Mouse (Mus musculus) hindbrain, postnatal 0 days (tissue): ENCODE measurements at regions not wholly inside any gene's neighbourhood (a gene's known extent, or its start where the extent isn't known, plus 50 kb on each side); places are given as distances from the start of the nearest gene placed in this dataset.

Experiments used
- ATAC-seq: fragments of 200-750 bp; cut with Nextera tagmentation; 2 replicates; pipeline ENCODE4 v1.8.0; 2017; ENCODE audit warnings: mild to moderate bottlenecking, moderate TSS enrichment, moderate library complexity
- DNase-seq: peaks from one replicate; pipeline ENCODE4 v3.0.0-alpha.2; 2015; ENCODE audit warnings: low spot score
- H3K27ac ChIP-seq: fragments of 300-500 bp; sonication (generic); 2 replicates; pipeline ENCODE4 v1.5.1; 2014; ENCODE audit warnings: mild to moderate bottlenecking
- H3K27me3 ChIP-seq: fragments of 300-500 bp; sonication (generic); 2 replicates; pipeline ENCODE4 v1.6.1; 2014; ENCODE audit warnings: low read length, mixed read lengths; ENCODE audit not compliant: insufficient read depth
- H3K36me3 ChIP-seq: fragments of 300-500 bp; sonication (generic); 2 replicates; pipeline ENCODE4 v1.6.1; 2014; ENCODE audit warnings: low read length, mixed read lengths; ENCODE audit not compliant: insufficient read depth
- H3K4me1 ChIP-seq: fragments of 300-500 bp; sonication (generic); 2 replicates; pipeline ENCODE4 v1.6.1; 2014; ENCODE audit warnings: antibody characterized with exemption, low read length, mixed read lengths; ENCODE audit not compliant: insufficient read depth
- H3K4me2 ChIP-seq: fragments of 300-500 bp; sonication (generic); 2 replicates; pipeline ENCODE4 v1.6.1; 2014; ENCODE audit warnings: low read depth, mild to moderate bottlenecking, low read length, moderate library complexity, mixed read lengths
- H3K4me3 ChIP-seq: fragments of 300-500 bp; sonication (generic); 2 replicates; pipeline ENCODE4 v1.5.1; 2014; ENCODE audit warnings: low read length
- H3K9ac ChIP-seq: fragments of 300-500 bp; sonication (generic); replicated peaks from 2 replicates; pipeline ENCODE4 v1.6.1; 2014; ENCODE audit warnings: mild to moderate bottlenecking, low read length, moderate library complexity, mixed read lengths
- H3K9me3 ChIP-seq: fragments of 300-500 bp; sonication (generic); 2 replicates; pipeline ENCODE4 v1.6.1; 2016; ENCODE audit warnings: low read length, mixed read lengths
- CTCF ChIP-seq: IDR thresholded peaks from 2 replicates; pipeline ENCODE4 v1.5.1; 2016; ENCODE audit warnings: antibody characterized with exemption, control low read depth, low read depth
- WGBS: fragments of 180-500 bp; shearing (Covaris S2); extraction: QIAGEN DNeasy Blood & Tissue Kit; methylation state at CpG from one replicate; pipeline ENCODE4 v1.1.7; 2014; 5-methylcytosine and 5-hydroxymethylcytosine counted together

DNA sequence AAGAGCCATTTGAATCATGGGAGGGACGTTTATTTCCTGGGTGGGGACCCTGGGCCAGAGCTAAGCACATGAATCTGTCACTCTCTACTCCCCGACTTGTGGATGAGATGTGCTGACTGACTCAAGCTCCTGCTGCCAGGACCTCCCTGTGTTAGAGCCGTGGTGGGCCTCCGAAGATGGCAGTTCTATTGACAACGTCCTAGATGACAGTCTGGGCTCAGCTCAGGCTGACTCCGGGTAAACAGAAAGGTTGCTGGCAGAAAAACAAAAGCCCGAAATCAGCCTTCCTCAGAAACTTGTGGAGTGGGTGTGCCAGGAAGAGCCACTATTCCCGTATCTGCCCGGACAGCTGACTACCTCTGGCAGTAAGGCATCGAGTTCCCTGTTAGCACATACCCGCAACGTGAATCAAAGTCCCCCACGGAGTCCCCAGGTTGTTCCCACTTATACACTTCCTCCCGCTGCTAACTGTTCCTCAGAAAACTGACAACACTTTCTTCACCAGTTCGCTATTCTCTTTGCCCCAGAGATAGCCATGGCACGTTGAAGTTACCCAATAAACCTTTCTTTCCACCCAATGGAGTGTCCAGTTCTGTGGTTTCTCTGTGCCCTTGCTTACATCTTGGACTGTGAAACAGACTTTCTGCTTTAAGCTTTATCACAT is 76.6 kb upstream of the Haao start:
- 53% methylated on average over 16 of the region's 16 CpGs for WGBS
- TF ChIP-seq CTCF: no peak
- Histone ChIP-seq H3K36me3 (no peaks in the 10 kb centered on the region), H3K9ac (no peak overlapping the region), H3K4me2 (no peak overlapping the region), H3K27ac (no peak overlapping the region), H3K4me1 (no peaks in the 10 kb centered on the region), H3K27me3 (no peaks in the 10 kb centered on the region), H3K9me3 (no peaks in the 10 kb centered on the region), H3K4me3 (no peak overlapping the region)
- ATAC-seq (no peak), DNase-seq (no peak)

- TF ChIP-seq CTCF: no peak
- H3K4me1 ChIP-seq: 0 out of 2 replicates have a peak, but pooled peaks cover 7% of the 10 kb centered on the region
- ATAC-seq (no peak), DNase-seq (no peak)
- WGBS: 77% methylated on average over 8 of the region's 8 CpGs
- H3K9me3 ChIP-seq: no peaks in the 10 kb centered on the region
- no peak overlapping the region for H3K9ac ChIP-seq
- no peak overlapping the region for H3K4me3 ChIP-seq
- H3K27ac ChIP-seq: no peak overlapping the region
- H3K27me3 ChIP-seq: no peaks in the 10 kb centered on the region
- no peaks in the 10 kb centered on the region for H3K36me3 ChIP-seq
- no peak overlapping the region for H3K4me2 ChIP-seq
Observed at GRCm38 (mm10) chr17:83920894-83921293, 73.1 kb upstream of the Haao start.

DNA sequence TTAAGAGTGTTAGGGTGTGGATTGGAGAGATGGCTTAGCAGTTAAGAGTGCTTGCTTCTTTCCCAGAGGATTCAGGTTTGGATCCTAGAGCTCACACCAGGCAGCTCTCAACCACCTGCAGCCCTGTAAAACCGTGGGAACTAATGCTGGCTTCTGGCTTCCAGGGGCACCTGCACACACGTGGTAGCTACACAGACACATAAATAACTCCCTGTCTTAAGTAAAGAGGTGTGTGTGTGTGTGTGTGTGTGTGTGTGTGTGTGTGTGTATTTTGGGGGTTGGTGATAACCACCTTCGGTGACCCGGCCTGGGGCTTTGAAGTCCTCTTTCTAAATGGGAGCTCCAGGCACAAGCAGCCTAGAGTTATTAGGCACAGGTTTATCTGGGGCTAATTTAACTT is 72.5 kb upstream of the Haao start:
- no peak overlapping the region for H3K4me2 ChIP-seq
- no peaks in the 10 kb centered on the region for H3K36me3 ChIP-seq
- DNase-seq (no peak), ATAC-seq (no peak)
- H3K4me3 ChIP-seq: no peak overlapping the region
- H3K9me3 ChIP-seq: no peaks in the 10 kb centered on the region
- no peak for TF ChIP-seq CTCF
- WGBS: 73% methylated on average over 4 of the region's 4 CpGs
- H3K4me1 ChIP-seq: 0 out of 2 replicates have a peak, but pooled peaks cover 7% of the 10 kb centered on the region
- no peaks in the 10 kb centered on the region for H3K27me3 ChIP-seq
- no peak overlapping the region for H3K9ac ChIP-seq
- H3K27ac ChIP-seq: no peak overlapping the region

DNA sequence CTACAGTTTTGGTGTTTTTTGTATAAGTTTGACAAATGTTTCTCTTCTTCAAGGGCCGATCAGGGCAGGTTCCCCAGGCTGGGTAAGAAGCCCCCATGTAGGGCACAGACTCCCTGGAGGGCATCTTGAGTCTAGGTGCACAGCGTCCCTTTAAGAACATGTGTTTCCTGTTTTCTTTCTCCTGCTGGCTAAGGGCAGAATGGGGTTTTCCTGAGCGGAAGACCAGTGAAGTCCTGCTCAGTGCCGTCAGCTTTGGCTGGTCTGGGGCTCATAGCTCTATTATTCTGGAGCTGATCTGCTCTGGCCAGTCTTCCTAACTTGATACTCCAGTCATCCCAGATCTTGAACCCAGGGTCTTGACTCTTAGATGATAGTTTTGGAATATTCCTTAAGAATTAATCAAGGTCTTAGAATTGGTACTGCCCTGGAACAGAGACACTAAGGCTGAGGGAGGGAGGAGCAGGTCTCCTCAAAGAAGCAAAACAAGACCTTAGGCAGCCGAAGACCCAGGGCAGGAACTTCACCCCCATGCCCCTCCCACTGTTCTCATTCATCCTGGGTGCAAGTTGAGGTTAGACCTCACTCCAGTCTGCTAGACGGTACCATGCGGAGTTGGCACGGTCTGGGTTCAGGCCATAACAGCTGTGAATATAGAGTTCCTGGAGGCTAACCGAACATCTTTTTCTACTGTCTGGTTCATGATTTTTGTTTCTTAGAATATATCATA is 70.8 kb upstream of the Haao start:
- no peak for DNase-seq
- Histone ChIP-seq H3K27me3 (no peaks in the 10 kb centered on the region), H3K4me3 (no peak overlapping the region), H3K27ac (no peak overlapping the region), H3K36me3 (no peaks in the 10 kb centered on the region), H3K9ac (no peak overlapping the region), H3K4me1 (0 out of 2 replicates have a peak, but pooled peaks cover 7% of the 10 kb centered on the region), H3K9me3 (no peaks in the 10 kb centered on the region), H3K4me2 (no peak overlapping the region)
- WGBS: 78% methylated on average over 9 of the region's 9 CpGs
- no peak for TF ChIP-seq CTCF
- no peak for ATAC-seq

GRCm38 (mm10) chr17:83917781-83918180 is 70.0 kb upstream of the Haao start:
- Histone ChIP-seq H3K27ac (no peak overlapping the region), H3K9me3 (no peaks in the 10 kb centered on the region), H3K9ac (no peak overlapping the region), H3K27me3 (no peaks in the 10 kb centered on the region), H3K4me2 (no peak overlapping the region), H3K4me1 (0 out of 2 replicates have a peak, but pooled peaks cover 7% of the 10 kb centered on the region), H3K4me3 (no peak overlapping the region), H3K36me3 (no peaks in the 10 kb centered on the region)
- ATAC-seq (no peak), DNase-seq (no peak)
- WGBS: 75% methylated on average over 4 of the region's 4 CpGs
- no peak for TF ChIP-seq CTCF

DNA sequence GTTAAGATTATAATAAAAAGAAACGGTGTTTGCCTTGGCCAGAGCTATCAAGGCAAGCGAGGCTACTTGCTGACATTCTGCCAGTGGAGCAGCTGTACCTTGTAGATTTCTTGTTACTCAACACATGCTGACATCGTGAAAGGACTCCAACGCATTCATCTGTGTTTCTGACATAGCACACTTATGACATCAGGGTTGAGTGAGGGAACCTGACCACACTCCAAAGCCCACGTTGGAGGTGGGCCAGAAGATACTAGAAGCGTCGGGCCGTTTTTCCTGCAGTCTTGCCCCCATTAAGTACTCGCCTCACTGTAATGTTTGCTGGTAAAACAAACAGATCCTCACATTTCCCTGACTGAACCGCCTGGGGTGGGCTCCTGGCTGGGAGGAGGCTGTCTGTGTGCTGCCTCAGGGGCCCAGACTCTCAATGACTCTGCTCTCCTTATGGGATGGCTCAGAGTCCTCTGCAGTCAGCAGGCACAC is 69.0 kb upstream of the Haao start:
- Histone ChIP-seq H3K4me3 (no peak overlapping the region), H3K9ac (no peak overlapping the region), H3K9me3 (no peaks in the 10 kb centered on the region), H3K27ac (no peak overlapping the region), H3K27me3 (no peaks in the 10 kb centered on the region), H3K4me2 (no peak overlapping the region), H3K36me3 (no peaks in the 10 kb centered on the region), H3K4me1 (0 out of 2 replicates have a peak, but pooled peaks cover 7% of the 10 kb centered on the region)
- 29% methylated on average over 10 of the region's 10 CpGs for WGBS
- ATAC-seq (peak; percentile 59; the same call in 1 of the 2 replicates), DNase-seq (peak; percentile 70)
- TF ChIP-seq CTCF: no peak

- Histone ChIP-seq H3K4me3 (no peak overlapping the region), H3K36me3 (no peaks in the 10 kb centered on the region), H3K4me1 (0 out of 2 replicates have a peak, but pooled peaks cover 7% of the 10 kb centered on the region), H3K4me2 (no peak overlapping the region), H3K27me3 (no peaks in the 10 kb centered on the region), H3K27ac (no peak overlapping the region), H3K9me3 (no peaks in the 10 kb centered on the region), H3K9ac (no peak overlapping the region)
- no peak for DNase-seq
- TF ChIP-seq CTCF: no peak
- ATAC-seq: no peak
Observed at GRCm38 (mm10) chr17:83915034-83915433, 67.3 kb upstream of the Haao start.
